Mouse (Mus musculus): ENCODE data around the gene Zfp341.

DNA sequence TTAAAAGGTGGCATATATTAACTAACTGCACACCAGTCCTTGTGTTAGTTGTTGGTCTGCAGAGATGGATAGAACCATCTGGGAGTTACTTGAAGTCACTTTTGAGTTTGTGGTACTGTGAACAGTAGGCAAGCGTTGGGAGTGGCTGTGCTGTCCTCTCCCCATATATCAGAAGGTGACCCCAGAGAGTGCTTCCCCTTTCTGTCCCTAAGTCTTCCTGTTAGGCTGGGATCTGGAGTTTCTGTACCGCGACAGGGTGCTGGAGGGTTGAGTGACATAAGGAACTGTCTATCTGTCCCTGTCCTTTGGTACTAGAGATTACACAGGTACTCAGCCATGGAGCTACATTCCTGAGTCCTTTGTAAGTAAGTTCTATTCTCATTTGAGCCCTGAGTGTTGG, 73.7 kb downstream of the Zfp341 start:
- TF ChIP-seq CTCF (IDR thresholded peaks at IDR 0.05; ENCODE audit: extremely low read depth, insufficient read length, insufficient replicate concordance, low read depth, low read length) = no peak
- TF ChIP-seq POLR2A (IDR thresholded peaks at IDR 0.05; ENCODE audit: low read depth, low read length) = no peak
